In genomic region chr3:96160222-96160802, GRCm38 (mm10) we compare ENCODE assay signal across 9 mouse cellular contexts. TPM values are rescaled to one million over a fixed set of nuclear protein-coding genes. Genes with fewer than 3 reads are reported as not detected.
DNase-seq lines count a peak whose midpoint lies in the region; ATAC-seq and TF ChIP-seq lines count a peak whose summit lies in the region.
"Had no signal": no experiment of that assay in that cellular context is flagged by ENCODE, and none has a peak within 500 bp of the region (broad histone marks: within the 10 kb centered on the region; RNA-seq: fewer than 3 reads in every experiment).

No protein-coding gene starts in this region.

- no peak for TF ChIP-seq CTCF in E14TG2a.4 (conservative IDR thresholded peaks at IDR 0.05; ENCODE audit: low read length)

- peak; percentile 44; the same call in 1 of the 2 replicates for ATAC-seq in embryonic facial prominence, embryonic 15.5 days (ENCODE audit: insufficient number of reproducible peaks, low FRiP score, low TSS enrichment, low read depth)

- peaks cover 75% of the 10 kb centered on the region for H3K4me1 ChIP-seq in E14TG2a.4 (replicated peaks; ENCODE audit: low read depth, low read length)
- peaks cover 30% of the 10 kb centered on the region for H3K4me1 ChIP-seq in embryonic facial prominence, embryonic 15.5 days

- H3K9ac ChIP-seq in embryonic facial prominence, embryonic 15.5 days: 0 out of 2 replicates have a peak overlapping the region, but pooled peaks have one; percentile 28

- peak overlapping the region; percentile 75 for H3K4me3 ChIP-seq in E14TG2a.4 (replicated peaks; ENCODE audit: low read length)
- peak overlapping the region; percentile 57; the same call in 1 of the 2 replicates for H3K4me3 ChIP-seq in embryonic facial prominence, embryonic 15.5 days (replicated peaks)
- H3K4me3 ChIP-seq: erythroblast, embryonic 14.5 days had no signal

- no peaks in the 10 kb centered on the region for H3K9me3 ChIP-seq in E14TG2a.4 (ENCODE audit: low read length)
- no peaks in the 10 kb centered on the region for H3K9me3 ChIP-seq in embryonic facial prominence, embryonic 15.5 days (replicated peaks)

- peak overlapping the region; percentile 86 for H3K4me2 ChIP-seq in embryonic facial prominence, embryonic 15.5 days (replicated peaks)

- DNase-seq in 3T3-L1 (ENCODE audit: low read depth, low spot score): peak; percentile 96
- peak; percentile 44 to 49 for DNase-seq in heart, postnatal 14 days
- peak; percentile 79 for DNase-seq in large intestine, adult 2 months (ENCODE audit: low read depth, low spot score)
- DNase-seq in lung, postnatal 4 days: peak; percentile 57 to 60
- DNase-seq in urinary bladder, postnatal 25 days (ENCODE audit: low spot score): peak; percentile 47
- no peak for DNase-seq in frontal cortex, postnatal 10 days (ENCODE audit: low spot score in 2 of 2)

- peak overlapping the region; percentile 94 for H3K27ac ChIP-seq in embryonic facial prominence, embryonic 15.5 days (replicated peaks)

- H3K36me3 ChIP-seq in E14TG2a.4 (ENCODE audit: insufficient read depth, low read length): 0 out of 2 replicates have a peak, but pooled peaks cover 3% of the 10 kb centered on the region
- H3K36me3 ChIP-seq in embryonic facial prominence, embryonic 15.5 days: peaks cover 13% of the 10 kb centered on the region

- intact Hi-C loops in heart, postnatal 14 days (cut with DNase I): no loop called here

- peaks cover 36% of the 10 kb centered on the region for H3K27me3 ChIP-seq in E14TG2a.4 (ENCODE audit: insufficient read depth, low read length)
- no peaks in the 10 kb centered on the region for H3K27me3 ChIP-seq in embryonic facial prominence, embryonic 15.5 days

- WGBS in embryonic facial prominence, embryonic 15.5 days: 30% methylated on average over 4 of the region's 4 CpGs
- WGBS in large intestine, adult 2 months: 6% methylated on average over 4 of the region's 4 CpGs

RNA-seq across cellular contexts. Expression of gene Mtmr11, which starts 1.5 kb away (rescaled TPM):
- polyA plus RNA-seq in embryonic facial prominence, embryonic 15.5 days (2015; fragmentation: Nextera tagmentation; extraction: Ambion mirVana): 25.7 and 26.6 TPM in 2 replicates
- total RNA-seq in heart, postnatal 14 days (2021): 1 to 10 TPM; 3.1 to 4.0 TPM
- 60.8 and 66.6 TPM in 2 replicates for polyA plus RNA-seq in large intestine, adult 2 months (2012; rRNA removed)
- polyA plus RNA-seq: erythroblast, embryonic 14.5 days had no signal

RNA-seq across cellular contexts. Expression of gene Sf3b4, which starts 11.8 kb away (rescaled TPM):
- polyA plus RNA-seq in embryonic facial prominence, embryonic 15.5 days (2015; fragmentation: Nextera tagmentation; extraction: Ambion mirVana): 160 and 167 TPM in 2 replicates
- 10 to 100 TPM; 18.3 to 22.3 TPM for total RNA-seq in heart, postnatal 14 days (2021)
- 48.8 and 56.1 TPM in 2 replicates for polyA plus RNA-seq in large intestine, adult 2 months (2012; rRNA removed)

RNA-seq across cellular contexts. Expression of gene Sv2a, which starts 20.6 kb away (rescaled TPM):
- 4.8 and 5.6 TPM in 2 replicates for polyA plus RNA-seq in embryonic facial prominence, embryonic 15.5 days (2015; fragmentation: Nextera tagmentation; extraction: Ambion mirVana)
- 1 to 10 TPM; 7.0 to 7.7 TPM for total RNA-seq in heart, postnatal 14 days (2021)
- 2.0 TPM in 2 replicates for polyA plus RNA-seq in large intestine, adult 2 months (2012; rRNA removed)
- polyA plus RNA-seq: erythroblast, embryonic 14.5 days had no signal

RNA-seq across cellular contexts. Expression of gene Otud7b, which starts 56.0 kb away (rescaled TPM):
- 22.0 and 26.1 TPM in 2 replicates for polyA plus RNA-seq in embryonic facial prominence, embryonic 15.5 days (2015; fragmentation: Nextera tagmentation; extraction: Ambion mirVana)
- 10 to 100 TPM; 49.4 to 54.4 TPM for total RNA-seq in heart, postnatal 14 days (2021)
- 5.7 and 8.9 TPM in 2 replicates for polyA plus RNA-seq in large intestine, adult 2 months (2012; rRNA removed)

RNA-seq across cellular contexts. Expression of gene Bola1, which starts 59.2 kb away (rescaled TPM):
- 50.9 and 52.6 TPM in 2 replicates for polyA plus RNA-seq in embryonic facial prominence, embryonic 15.5 days (2015; fragmentation: Nextera tagmentation; extraction: Ambion mirVana)
- total RNA-seq in heart, postnatal 14 days (2021): 10 to 100 TPM; 17.5 to 18.2 TPM
- 45.2 and 47.6 TPM in 2 replicates for polyA plus RNA-seq in large intestine, adult 2 months (2012; rRNA removed)

Comparison
In these comparisons a context has a peak if more than half of its experiments do, and no peak if none do; other contexts are left out.
1. DNase-seq: peak in 3T3-L1 (single experiment), heart, postnatal 14 days (2 of 2), large intestine, adult 2 months (single experiment), lung, postnatal 4 days (2 of 2) and urinary bladder, postnatal 25 days (single experiment); none in frontal cortex, postnatal 10 days (0 of 2).